Mouse (Mus musculus) B cell, adult 2 months (primary cell): ENCODE data around the gene Matn4.
"Not testable (repeated sequence)": the region's sequence is repeated elsewhere in the genome, so short reads cannot be mapped to it uniquely, and the experiment has no call there.

ENCODE experiments used
- DNase-seq, 2 experiments: peaks; one replicate each; pipeline ENCODE4 v3.0.0; 2022

Matn4 gene

GRCm38 (mm10) chr2:164366947-164367346 is 38.0 kb downstream of the Matn4 start:
- no peak for DNase-seq

GRCm38 (mm10) chr2:164360974-164361657 is 43.8 kb downstream of the Matn4 start:
- DNase-seq = no peak

DNA sequence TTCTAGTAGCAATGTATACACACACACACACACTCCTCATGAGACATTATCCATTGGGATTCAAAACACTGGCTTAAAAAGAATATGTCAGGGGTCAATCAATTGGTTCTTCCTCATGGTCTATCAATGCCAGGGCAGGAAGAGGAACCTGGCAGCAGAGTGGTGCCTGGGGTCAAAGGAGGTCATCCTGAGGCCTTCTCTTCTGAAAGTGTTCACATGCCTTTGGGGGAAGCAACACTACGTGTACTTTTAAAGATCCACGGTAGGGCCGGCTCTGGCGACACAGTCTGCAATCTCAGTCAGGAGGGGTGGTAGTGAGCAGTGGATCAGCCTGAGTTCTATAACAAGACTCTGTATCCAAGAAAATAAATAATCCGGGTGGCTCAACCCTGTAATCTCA is 45.3 kb downstream of the Matn4 start:
- no peak for DNase-seq

DNA sequence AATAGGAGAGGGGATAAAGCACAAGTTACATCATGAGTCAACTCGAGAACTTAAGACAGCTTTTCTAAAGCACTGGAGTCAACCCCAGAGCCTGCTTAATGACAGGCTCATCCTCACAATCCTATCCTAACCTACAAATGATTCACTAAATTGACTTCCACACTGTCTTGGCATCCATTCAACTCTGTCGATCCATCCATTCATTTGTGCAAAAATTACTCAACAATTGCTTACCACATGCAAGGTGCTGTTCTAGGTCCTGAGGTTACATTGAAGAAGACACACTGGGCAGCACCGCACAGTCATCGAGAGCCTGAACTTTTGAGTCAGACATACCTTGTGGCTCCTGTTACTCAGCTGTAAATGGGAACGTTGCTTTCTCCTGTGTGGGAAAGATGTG is 45.9 kb downstream of the Matn4 start:
- no peak for DNase-seq

DNA sequence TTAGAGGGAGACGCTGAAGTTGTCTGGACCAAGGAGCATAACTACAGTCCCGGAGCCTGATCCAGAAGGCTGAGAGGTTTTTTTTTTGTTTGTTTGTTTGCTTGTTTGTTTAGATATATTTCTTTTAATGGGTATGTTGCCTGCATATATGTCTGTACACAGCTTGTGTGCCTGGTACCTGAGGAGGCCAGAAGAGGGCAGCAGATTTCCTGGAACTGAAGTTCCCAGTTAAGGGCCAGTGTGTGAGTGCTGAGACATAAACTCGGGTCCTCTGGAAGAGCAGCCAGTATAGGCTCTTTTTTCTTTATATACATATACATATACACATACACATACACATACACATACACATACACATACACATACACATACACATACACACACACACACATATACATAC is 46.6 kb downstream of the Matn4 start:
- peak; percentile 43 to 44 for DNase-seq

- DNase-seq = no peak
Observed at GRCm38 (mm10) chr2:164356177-164356967, 48.6 kb downstream of the Matn4 start.

DNA sequence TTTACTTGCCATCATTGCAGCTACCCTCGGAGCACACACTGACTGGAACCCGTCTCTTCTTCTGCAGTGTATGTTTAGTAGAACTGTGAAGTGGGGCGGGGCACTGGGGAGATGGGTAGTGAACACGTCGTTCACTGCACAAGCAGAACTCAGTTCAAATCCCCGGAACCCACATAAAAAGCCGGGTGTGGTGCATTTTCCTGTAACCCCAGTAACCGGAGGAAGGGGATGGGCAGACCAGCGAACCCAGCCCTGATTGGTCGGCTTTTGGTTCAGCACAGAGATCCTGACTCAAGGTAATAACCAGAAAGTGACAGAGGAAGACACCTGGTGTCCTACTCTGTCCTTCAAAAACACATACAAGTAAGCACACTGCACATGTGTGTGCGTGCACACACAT is 51.6 kb downstream of the Matn4 start:
- no peak for DNase-seq

DNA sequence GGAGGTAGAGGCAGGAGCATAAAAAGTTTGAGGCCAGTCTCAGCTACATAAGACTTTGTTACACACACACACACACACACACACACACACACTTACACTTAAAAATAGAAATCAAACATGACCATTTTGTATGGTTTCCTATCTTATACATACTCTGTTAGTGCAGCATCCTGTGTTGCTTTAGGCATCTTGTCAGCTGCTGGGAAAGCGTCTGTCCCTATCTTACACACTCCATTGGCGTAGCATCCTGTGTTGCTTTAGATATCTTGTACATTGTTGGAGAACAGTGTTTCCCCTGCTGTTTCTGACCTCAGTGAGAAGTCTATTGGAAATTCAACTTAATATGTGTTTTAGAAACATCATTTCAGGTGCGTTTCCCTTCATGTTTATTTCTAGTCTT is 52.3 kb downstream of the Matn4 start:
- no peak for DNase-seq

- peak; percentile 59 to 66 for DNase-seq
Observed at GRCm38 (mm10) chr2:164348980-164349379, 56.0 kb downstream of the Matn4 start.

- DNase-seq = not testable (repeated sequence)
Observed at GRCm38 (mm10) chr2:164347697-164348096, 57.3 kb downstream of the Matn4 start.

- not testable (repeated sequence) for DNase-seq
Observed at GRCm38 (mm10) chr2:164343732-164344131, 61.2 kb downstream of the Matn4 start.
